ENCODE assay signal across 8 mouse cellular contexts in genomic region chr1:156473961-156474503, GRCm38 (mm10). TPM values are rescaled to one million over a fixed set of nuclear protein-coding genes. Genes with fewer than 3 reads are reported as not detected.
DNase-seq lines count a peak whose midpoint lies in the region; ATAC-seq and TF ChIP-seq lines count a peak whose summit lies in the region.

Gene Soat1, minus strand, starts transcription at chr1:156474331.

- TF ChIP-seq POLR2A in cerebellum, adult 2 months (IDR thresholded peaks at IDR 0.05; ENCODE audit: borderline replicate concordance, insufficient read depth, low read length) = 0 out of 2 replicates have a peak, but pooled peaks have one; percentile 21

- TF ChIP-seq CTCF in G1E (IDR thresholded peaks at IDR 0.05; ENCODE audit: low read depth, low read length) = no peak
- TF ChIP-seq CTCF in cerebellum, adult 2 months (IDR thresholded peaks at IDR 0.05; ENCODE audit: borderline replicate concordance, insufficient read depth, low read depth, low read length) = no peak

- peak; percentile 85 for DNase-seq in G1E (ENCODE audit: low spot score)
- DNase-seq in cerebellum, adult 2 months = peak; percentile 81 to 82
- peak; percentile 89 for DNase-seq in forelimb bud, embryonic 11.5 days (ENCODE audit: low read depth, low spot score)
- DNase-seq in layer of hippocampus, adult 9-10 months (ENCODE audit: low spot score) = peak; percentile 62
- DNase-seq in ovary, postnatal 10 days (ENCODE audit: low spot score) = peak; percentile 62
- peak; percentile 90 to 91 for DNase-seq in thymus, postnatal 10 days (ENCODE audit: low spot score in 2 of 2)

- H3K9me3 ChIP-seq in G1E (replicated peaks) = peaks cover 7% of the 10 kb centered on the region
- H3K9me3 ChIP-seq in lung, embryonic 16.5 days (ENCODE audit: control insufficient read depth, low read length) = peaks cover 5% of the 10 kb centered on the region; the same call in 1 of the 2 replicates

- peaks cover 11% of the 10 kb centered on the region for H3K36me3 ChIP-seq in G1E (replicated peaks)
- H3K36me3 ChIP-seq in lung, embryonic 16.5 days (ENCODE audit: control insufficient read depth, insufficient read depth, low read length) = peaks cover 3% of the 10 kb centered on the region; the same call in 1 of the 2 replicates

- peak within 1 kb of the TSS; percentile 75 for H3K4me2 ChIP-seq in lung, embryonic 16.5 days (ENCODE audit: low read depth, low read length)

- no peak within 1 kb of the TSS for H3K27ac ChIP-seq in cerebellum, adult 2 months (ENCODE audit: insufficient read depth, low read length)
- peak within 1 kb of the TSS; percentile 75 for H3K27ac ChIP-seq in lung, embryonic 16.5 days (ENCODE audit: low read length)

- H3K9ac ChIP-seq in lung, embryonic 16.5 days (ENCODE audit: low read length) = peak within 1 kb of the TSS; percentile 87

- peak; percentile 82 for ATAC-seq in G1E (ENCODE audit: extremely low read depth, insufficient number of reproducible peaks, low FRiP score, poor library complexity, severe bottlenecking)
- peak; percentile 92 to 94 for ATAC-seq in hematopoietic stem cell, adult 5-6 weeks (replicated peaks in 1 of 2; ENCODE audit: insufficient read depth in 1 of 2, low FRiP score in 2 of 2, low TSS enrichment in 1 of 2, low read depth in 1 of 2, poor library complexity in 2 of 2, severe bottlenecking in 2 of 2)
- peak; percentile 96 for ATAC-seq in lung, embryonic 16.5 days (ENCODE audit: low read depth)

- H3K4me3 ChIP-seq in G1E (ENCODE audit: low read depth, low read length) = peak within 1 kb of the TSS; percentile 82
- H3K4me3 ChIP-seq in cerebellum, adult 2 months (replicated peaks; ENCODE audit: insufficient read depth, low read depth, low read length) = peak within 1 kb of the TSS; percentile 77
- peak within 1 kb of the TSS; percentile 92 for H3K4me3 ChIP-seq in lung, embryonic 16.5 days (ENCODE audit: low read length)

- H3K27me3 ChIP-seq in G1E (ENCODE audit: insufficient read depth, low read length) = peaks cover 12% of the 10 kb centered on the region
- no peaks in the 10 kb centered on the region for H3K27me3 ChIP-seq in cerebellum, adult 2 months (ENCODE audit: control insufficient read depth, insufficient read depth, low read length)
- H3K27me3 ChIP-seq in lung, embryonic 16.5 days (ENCODE audit: control insufficient read depth, insufficient read depth, low read depth, low read length) = no peaks in the 10 kb centered on the region

- H3K4me1 ChIP-seq in G1E (ENCODE audit: insufficient read depth, low read depth, low read length) = peaks cover 40% of the 10 kb centered on the region
- no peaks in the 10 kb centered on the region for H3K4me1 ChIP-seq in cerebellum, adult 2 months (ENCODE audit: control insufficient read depth, insufficient read depth, low read length)
- H3K4me1 ChIP-seq in lung, embryonic 16.5 days (replicated peaks; ENCODE audit: control insufficient read depth, insufficient read depth, low read length) = peaks cover 25% of the 10 kb centered on the region

- under 1% methylated on average over 46 of the region's 46 CpGs for WGBS in cerebellum, adult 2 months
- under 1% methylated on average over 44 of the region's 46 CpGs for WGBS in lung, embryonic 16.5 days

RNA-seq across cellular contexts. Expression of gene Soat1, which starts in this region (rescaled TPM):
- total RNA-seq in G1E (2014; fragmentation: Nextera tagmentation) = 209 and 257 TPM in 2 replicates
- total RNA-seq in G1E (2017) = 196 and 244 TPM in 2 replicates
- 40.6 and 51.0 TPM in 2 replicates for polyA plus RNA-seq in G1E (2012)
- polyA plus RNA-seq in cerebellum, adult 2 months (2012; rRNA removed) = 16.5 and 17.7 TPM in 2 replicates
- total RNA-seq in hematopoietic stem cell, adult 5-6 weeks (2017) = 48.3 and 80.4 TPM in 2 replicates
- 38.7 and 38.9 TPM in 2 replicates for polyA plus RNA-seq in lung, embryonic 16.5 days (2015; fragmentation: Nextera tagmentation; extraction: Ambion mirVana)
